Mouse (Mus musculus) neural tube, embryonic 13.5 days (tissue): ENCODE results near the gene Mad2l1bp. TPM values are rescaled to one million over a fixed set of nuclear protein-coding genes. Genes with fewer than 3 reads are reported as not detected.

ENCODE experiments used
- ATAC-seq: fragments of 200-750 bp; cut with Nextera tagmentation; 2 replicates; pipeline ENCODE4 v1.8.0; 2017; ENCODE audit warnings: low read depth, mild to moderate bottlenecking, moderate TSS enrichment, moderate library complexity
- H3K27ac ChIP-seq: fragments of 300-500 bp; sonication (generic); replicated peaks from 2 replicates; pipeline ENCODE4 v1.5.1; 2015; ENCODE audit warnings: moderate library complexity, mild to moderate bottlenecking, inconsistent platforms
- H3K27me3 ChIP-seq: fragments of 300-500 bp; sonication (generic); 2 replicates; pipeline ENCODE4 v1.6.1; 2015; ENCODE audit warnings: mild to moderate bottlenecking, inconsistent platforms
- H3K36me3 ChIP-seq: fragments of 300-500 bp; sonication (generic); 2 replicates; pipeline ENCODE4 v1.6.1; 2015; ENCODE audit warnings: mild to moderate bottlenecking, inconsistent platforms
- H3K4me1 ChIP-seq: fragments of 300-500 bp; sonication (generic); replicated peaks from 2 replicates; pipeline ENCODE4 v1.6.1; 2015; ENCODE audit warnings: inconsistent platforms
- H3K4me2 ChIP-seq: fragments of 300-500 bp; sonication (generic); 2 replicates; pipeline ENCODE4 v1.6.1; 2015; ENCODE audit warnings: inconsistent platforms, mild to moderate bottlenecking, moderate library complexity
- H3K4me3 ChIP-seq: fragments of 300-500 bp; sonication (generic); 2 replicates; pipeline ENCODE4 v1.5.1; 2015; ENCODE audit warnings: mild to moderate bottlenecking, inconsistent platforms
- H3K9ac ChIP-seq: fragments of 300-500 bp; sonication (generic); 2 replicates; pipeline ENCODE4 v1.6.1; 2015; ENCODE audit warnings: moderate library complexity, mild to moderate bottlenecking, inconsistent platforms
- H3K9me3 ChIP-seq: fragments of 300-500 bp; sonication (generic); 2 replicates; pipeline ENCODE4 v1.6.1; 2016; ENCODE audit warnings: inconsistent platforms
- WGBS: fragments of 180-500 bp; shearing (Covaris S2); methylation state at CpG from one replicate; pipeline ENCODE4 v1.1.7; 2015; 5-methylcytosine and 5-hydroxymethylcytosine counted together
- polyA plus RNA-seq: library from polyadenylated mRNA; unstranded; fragments of >200 nt; fragmentation: Nextera tagmentation; extraction: Ambion mirVana; gene quantifications from 2 replicates; pipeline ENCODE4 v1.2.1, GENCODE M21; 2015

Gene Mad2l1bp
- polyA plus RNA-seq, 1 experiment from 2014 or later = 30.8 TPM

GRCm38 (mm10) chr17:46122791-46123190 is 30.6 kb downstream of the Mad2l1bp start:
- H3K4me2 ChIP-seq = no peak overlapping the region
- no peak overlapping the region for H3K9ac ChIP-seq
- ATAC-seq = no peak
- H3K27ac ChIP-seq = no peak overlapping the region
- peaks cover 8% of the 10 kb centered on the region for H3K4me1 ChIP-seq
- H3K36me3 ChIP-seq = peaks cover 88% of the 10 kb centered on the region
- no peak overlapping the region for H3K4me3 ChIP-seq
- 90% methylated on average over 4 of the region's 4 CpGs for WGBS
- no peaks in the 10 kb centered on the region for H3K9me3 ChIP-seq
- H3K27me3 ChIP-seq = no peaks in the 10 kb centered on the region

- Histone ChIP-seq H3K4me2 (no peak overlapping the region), H3K27me3 (no peaks in the 10 kb centered on the region), H3K27ac (no peak overlapping the region), H3K9ac (no peak overlapping the region), H3K36me3 (peaks cover 73% of the 10 kb centered on the region), H3K4me1 (peaks cover 12% of the 10 kb centered on the region), H3K9me3 (no peaks in the 10 kb centered on the region), H3K4me3 (no peak overlapping the region)
- no peak for ATAC-seq
- 94% methylated on average over 10 of the region's 10 CpGs for WGBS
These were observed 33.7 kb downstream of the Mad2l1bp start for GRCm38 (mm10) chr17:46119641-46120040.

- Histone ChIP-seq H3K27me3 (no peaks in the 10 kb centered on the region), H3K9ac (no peak overlapping the region)
These were observed 34.9 kb downstream of the Mad2l1bp start for GRCm38 (mm10) chr17:46118423-46118850.

GRCm38 (mm10) chr17:46117623-46118422 is 35.5 kb downstream of the Mad2l1bp start:
- Histone ChIP-seq H3K27me3 (no peaks in the 10 kb centered on the region), H3K27ac (0 out of 2 replicates have a peak overlapping the region, but pooled peaks have one; percentile 28), H3K4me2 (no peak overlapping the region), H3K4me3 (no peak overlapping the region), H3K9me3 (no peaks in the 10 kb centered on the region), H3K36me3 (peaks cover 60% of the 10 kb centered on the region), H3K4me1 (peaks cover 12% of the 10 kb centered on the region), H3K9ac (no peak overlapping the region)
- ATAC-seq = no peak
- WGBS = 63% methylated on average over 13 of the region's 13 CpGs

More at GRCm38 (mm10) chr17:46118423-46118850, 34.9 kb downstream of the Mad2l1bp start:
- 72% methylated on average over 4 of the region's 4 CpGs for WGBS
- Histone ChIP-seq H3K4me1 (peaks cover 12% of the 10 kb centered on the region), H3K27ac (no peak overlapping the region), H3K4me3 (no peak overlapping the region), H3K9me3 (no peaks in the 10 kb centered on the region), H3K4me2 (no peak overlapping the region), H3K36me3 (peaks cover 63% of the 10 kb centered on the region)
- ATAC-seq = no peak

- ATAC-seq = no peak
These were observed 36.5 kb downstream of the Mad2l1bp start for GRCm38 (mm10) chr17:46116881-46117280.

GRCm38 (mm10) chr17:46116138-46116537 is 37.2 kb downstream of the Mad2l1bp start:
- Histone ChIP-seq H3K27me3 (no peaks in the 10 kb centered on the region), H3K4me3 (no peak overlapping the region), H3K4me1 (peaks cover 26% of the 10 kb centered on the region), H3K27ac (no peak overlapping the region), H3K9ac (no peak overlapping the region), H3K4me2 (no peak overlapping the region), H3K9me3 (no peaks in the 10 kb centered on the region), H3K36me3 (peaks cover 49% of the 10 kb centered on the region)
- no peak for ATAC-seq
- 85% methylated on average over 11 of the region's 11 CpGs for WGBS

More at GRCm38 (mm10) chr17:46116881-46117280, 36.5 kb downstream of the Mad2l1bp start:
- Histone ChIP-seq H3K4me1 (peaks cover 20% of the 10 kb centered on the region), H3K9ac (peak overlapping the region; percentile 12; the same call in 1 of the 2 replicates), H3K36me3 (peaks cover 51% of the 10 kb centered on the region), H3K4me2 (no peak overlapping the region), H3K27ac (no peak overlapping the region), H3K27me3 (no peaks in the 10 kb centered on the region), H3K9me3 (no peaks in the 10 kb centered on the region), H3K4me3 (no peak overlapping the region)
- WGBS = 94% methylated on average over 3 of the region's 3 CpGs

GRCm38 (mm10) chr17:46115489-46115888 is 37.9 kb downstream of the Mad2l1bp start:
- H3K4me2 ChIP-seq = no peak overlapping the region
- H3K36me3 ChIP-seq = peaks cover 49% of the 10 kb centered on the region
- H3K4me3 ChIP-seq = no peak overlapping the region
- H3K9me3 ChIP-seq = no peaks in the 10 kb centered on the region
- H3K4me1 ChIP-seq = peaks cover 26% of the 10 kb centered on the region
- no peak overlapping the region for H3K9ac ChIP-seq
- no peak for ATAC-seq
- H3K27ac ChIP-seq = no peak overlapping the region
- H3K27me3 ChIP-seq = no peaks in the 10 kb centered on the region
- WGBS = 70% methylated on average over 2 of the region's 2 CpGs

GRCm38 (mm10) chr17:46110402-46111289 is 42.7 kb downstream of the Mad2l1bp start, which contains the start of gene Mrps18a:
Mrps18a (plus strand) TSS chr17:46110986.
- Histone ChIP-seq H3K9ac (peak within 1 kb of the TSS; percentile 87), H3K4me1 (peaks cover 15% of the 10 kb centered on the region), H3K9me3 (no peaks in the 10 kb centered on the region), H3K27ac (peak within 1 kb of the TSS; percentile 80), H3K36me3 (peaks cover 11% of the 10 kb centered on the region; the same call in 1 of the 2 replicates), H3K27me3 (peaks cover 30% of the 10 kb centered on the region), H3K4me2 (peak within 1 kb of the TSS; percentile 91), H3K4me3 (peak within 1 kb of the TSS; percentile 89)
- 5% methylated on average over 38 of the region's 38 CpGs for WGBS
- ATAC-seq = peak; percentile 98

- Histone ChIP-seq H3K27me3 (peaks cover 30% of the 10 kb centered on the region), H3K36me3 (0 out of 2 replicates have a peak, but pooled peaks cover 2% of the 10 kb centered on the region)
- ATAC-seq = no peak
These were observed 45.1 kb downstream of the Mad2l1bp start for GRCm38 (mm10) chr17:46108286-46108685.

GRCm38 (mm10) chr17:46104487-46104886 is 48.9 kb downstream of the Mad2l1bp start:
- no peak overlapping the region for H3K4me3 ChIP-seq
- WGBS = 45% methylated on average over 12 of the region's 12 CpGs
- ATAC-seq = no peak
- H3K4me2 ChIP-seq = 0 out of 2 replicates have a peak overlapping the region, but pooled peaks have one; percentile 7
- H3K27ac ChIP-seq = no peak overlapping the region
- no peak overlapping the region for H3K9ac ChIP-seq
- H3K9me3 ChIP-seq = no peaks in the 10 kb centered on the region
- H3K27me3 ChIP-seq = peaks cover 24% of the 10 kb centered on the region
- H3K4me1 ChIP-seq = no peaks in the 10 kb centered on the region
- no peaks in the 10 kb centered on the region for H3K36me3 ChIP-seq

More at GRCm38 (mm10) chr17:46108286-46108685, 45.1 kb downstream of the Mad2l1bp start:
- WGBS = 81% methylated on average over 4 of the region's 4 CpGs
- peaks cover 15% of the 10 kb centered on the region for H3K4me1 ChIP-seq
- H3K9me3 ChIP-seq = no peaks in the 10 kb centered on the region
- H3K9ac ChIP-seq = no peak overlapping the region
- H3K4me3 ChIP-seq = no peak overlapping the region
- H3K4me2 ChIP-seq = no peak overlapping the region
- no peak overlapping the region for H3K27ac ChIP-seq

- Histone ChIP-seq H3K27me3 (peaks cover 11% of the 10 kb centered on the region; the same call in 1 of the 2 replicates), H3K9ac (no peak overlapping the region), H3K4me2 (no peak overlapping the region), H3K4me3 (no peak overlapping the region), H3K4me1 (no peaks in the 10 kb centered on the region), H3K36me3 (no peaks in the 10 kb centered on the region), H3K9me3 (no peaks in the 10 kb centered on the region), H3K27ac (no peak overlapping the region)
- WGBS = 59% methylated on average over 8 of the region's 8 CpGs
- ATAC-seq = no peak
These were observed 50.7 kb downstream of the Mad2l1bp start for GRCm38 (mm10) chr17:46102608-46103159.
